Comparison of ENCODE assay signal across 12 mouse cellular contexts in genomic region chr5:139384531-139384930, GRCm38 (mm10). TPM values are rescaled to one million over a fixed set of nuclear protein-coding genes. Genes with fewer than 3 reads are reported as not detected.
A peak's percentile ranks its signal among the peaks of the same experiment; 100 is the strongest.
DNase-seq lines count a peak whose midpoint lies in the region; ATAC-seq and TF ChIP-seq lines count a peak whose summit lies in the region.
"Had no signal": no experiment of that assay in that cellular context is flagged by ENCODE, and none has a peak within 500 bp of the region (broad histone marks: within the 10 kb centered on the region; RNA-seq: fewer than 3 reads in every experiment).

No protein-coding gene starts in this region.

- H3K27me3 ChIP-seq in midbrain, embryonic 10.5 days (ENCODE audit: low read depth, poor library complexity, severe bottlenecking) = 0 out of 2 replicates have a peak, but pooled peaks cover 5% of the 10 kb centered on the region
- no peaks in the 10 kb centered on the region for H3K27me3 ChIP-seq in midbrain, embryonic 15.5 days (replicated peaks)
- no peaks in the 10 kb centered on the region for H3K27me3 ChIP-seq in myocyte (ENCODE audit: control insufficient read depth, insufficient read depth, insufficient read length)
- H3K27me3 ChIP-seq: embryonic facial prominence, embryonic 12.5 days; stomach, embryonic 15.5 days had no signal

- no peaks in the 10 kb centered on the region for H3K36me3 ChIP-seq in midbrain, embryonic 10.5 days
- no peaks in the 10 kb centered on the region for H3K36me3 ChIP-seq in midbrain, embryonic 15.5 days (replicated peaks)
- H3K36me3 ChIP-seq in myocyte (ENCODE audit: control insufficient read depth, insufficient read depth) = no peaks in the 10 kb centered on the region
- H3K36me3 ChIP-seq: embryonic facial prominence, embryonic 12.5 days; stomach, embryonic 15.5 days had no signal

- H3K9ac ChIP-seq in midbrain, embryonic 15.5 days = no peak overlapping the region
- H3K9ac ChIP-seq: embryonic facial prominence, embryonic 12.5 days; stomach, embryonic 15.5 days had no signal

- 81% methylated on average over 10 of the region's 10 CpGs for WGBS in midbrain, embryonic 10.5 days
- WGBS in midbrain, embryonic 15.5 days = 77% methylated on average over 10 of the region's 10 CpGs

- 0 out of 2 replicates have a peak overlapping the region, but pooled peaks have one; percentile 39 for H3K27ac ChIP-seq in midbrain, embryonic 10.5 days (replicated peaks)
- no peak overlapping the region for H3K27ac ChIP-seq in midbrain, embryonic 15.5 days
- H3K27ac ChIP-seq: embryonic facial prominence, embryonic 12.5 days; stomach, embryonic 15.5 days had no signal

- intact Hi-C loops in left cerebral cortex, postnatal 25 days (cut with DNase I) = no loop called here

- H3ac ChIP-seq in myocyte (ENCODE audit: control insufficient read depth, insufficient read length) = no peak overlapping the region

- H3K9me3 ChIP-seq in midbrain, embryonic 10.5 days (replicated peaks) = no peaks in the 10 kb centered on the region
- H3K9me3 ChIP-seq in midbrain, embryonic 15.5 days = no peaks in the 10 kb centered on the region
- H3K9me3 ChIP-seq: embryonic facial prominence, embryonic 12.5 days; stomach, embryonic 15.5 days had no signal

- DNase-seq in midbrain, embryonic 10.5 days (ENCODE audit: low spot score) = no peak
- peak; percentile 79 for DNase-seq in gastrocnemius, postnatal 25 days
- DNase-seq in kidney, postnatal 25 days = peak; percentile 63 to 90
- DNase-seq in cerebellum, adult 9-10 months = no peak
- no peak for DNase-seq in cerebellum, adult 18-20 months
- no peak for DNase-seq in left cerebral cortex, postnatal 25 days (ENCODE audit: low spot score in 2 of 2)

- H3K4me1 ChIP-seq in midbrain, embryonic 10.5 days = peaks cover 58% of the 10 kb centered on the region
- H3K4me1 ChIP-seq in midbrain, embryonic 15.5 days = peaks cover 34% of the 10 kb centered on the region

- H3K79me2 ChIP-seq in myocyte (ENCODE audit: control insufficient read depth, insufficient read depth) = no peaks in the 10 kb centered on the region

- TF ChIP-seq POLR2A in myocyte (IDR thresholded peaks at IDR 0.05; ENCODE audit: insufficient read length, low read depth) = no peak

- H3K4me2 ChIP-seq in midbrain, embryonic 15.5 days = no peak overlapping the region
- H3K4me2 ChIP-seq in myocyte (ENCODE audit: low read depth) = peak overlapping the region; percentile 10
- H3K4me2 ChIP-seq: embryonic facial prominence, embryonic 12.5 days; stomach, embryonic 15.5 days had no signal

- no peak for ATAC-seq in midbrain, embryonic 15.5 days (replicated peaks)
- ATAC-seq: inflammation-experienced regulatory T-cells, adult 6 months had no signal

- no peak overlapping the region for H3K4me3 ChIP-seq in midbrain, embryonic 10.5 days
- H3K4me3 ChIP-seq in midbrain, embryonic 15.5 days = no peak overlapping the region
- H3K4me3 ChIP-seq in myocyte = no peak overlapping the region
- H3K4me3 ChIP-seq: embryonic facial prominence, embryonic 12.5 days; stomach, embryonic 15.5 days had no signal

TF ChIP-seq in myocyte, 11 proteins besides CTCF, POLR2A, EP300 and RAD21:
- TF ChIP-seq E2F4 (IDR thresholded peaks at IDR 0.05; ENCODE audit: insufficient read depth) (no peak), TCF12 (IDR thresholded peaks at IDR 0.05; ENCODE audit: insufficient read depth, poor library complexity, severe bottlenecking) (no peak), CEBPB (IDR thresholded peaks at IDR 0.05; ENCODE audit: insufficient read depth, poor library complexity, severe bottlenecking) (no peak), MYOG (IDR thresholded peaks at IDR 0.05; ENCODE audit: control insufficient read depth in 1 of 3, insufficient read depth in 1 of 3, insufficient read length in 2 of 3, low read depth in 2 of 3) (peak in 1 of 3 experiments; percentile 30)

RNA-seq across cellular contexts. Expression of gene Gpr146, which starts 7.0 kb away (rescaled TPM):
- polyA plus RNA-seq in midbrain, embryonic 10.5 days (2016; fragmentation: Nextera tagmentation; extraction: Ambion mirVana) = 1.7 and 2.0 TPM in 2 replicates
- polyA plus RNA-seq in midbrain, embryonic 15.5 days (2015; fragmentation: Nextera tagmentation; extraction: Ambion mirVana) = 2.5 and 2.7 TPM in 2 replicates
- 10 to 100 TPM; 23.5 to 23.6 TPM for total RNA-seq in gastrocnemius, postnatal 25 days (2021)
- polyA plus RNA-seq in myocyte (2012; fragmentation: generic; extraction: Trizol) = 11.7 TPM
- 10 to 100 TPM; 12.0 to 13.5 TPM for total RNA-seq in left cerebral cortex, postnatal 25 days (2021)

RNA-seq across cellular contexts. Expression of gene C130050O18Rik, which starts 20.5 kb away (rescaled TPM):
- polyA plus RNA-seq in midbrain, embryonic 10.5 days (2016; fragmentation: Nextera tagmentation; extraction: Ambion mirVana) = 0.32 and 0.39 TPM in 2 replicates
- polyA plus RNA-seq in midbrain, embryonic 15.5 days (2015; fragmentation: Nextera tagmentation; extraction: Ambion mirVana) = 0.18 and 0.33 TPM in 2 replicates
- total RNA-seq in gastrocnemius, postnatal 25 days (2021) = under 1 TPM; 0.32 to 0.61 TPM
- polyA plus RNA-seq in myocyte (2012; fragmentation: generic; extraction: Trizol) = 0.25 TPM
- under 1 TPM; 0.30 to 0.34 TPM for total RNA-seq in left cerebral cortex, postnatal 25 days (2021)
- polyA plus RNA-seq: inflammation-experienced regulatory T-cells, adult 6 months had no signal

RNA-seq across cellular contexts. Expression of gene Cyp2w1, which starts 32.1 kb away (rescaled TPM):
- not detected in 2 replicates for polyA plus RNA-seq in midbrain, embryonic 10.5 days (2016; fragmentation: Nextera tagmentation; extraction: Ambion mirVana)
- 0.46 TPM in 1 of 2 replicates, not detected in the other for polyA plus RNA-seq in midbrain, embryonic 15.5 days (2015; fragmentation: Nextera tagmentation; extraction: Ambion mirVana)
- total RNA-seq in gastrocnemius, postnatal 25 days (2021) = not detected
- polyA plus RNA-seq in myocyte (2012; fragmentation: generic; extraction: Trizol) = not detected
- not detected for total RNA-seq in left cerebral cortex, postnatal 25 days (2021)
- total RNA-seq: monocyte, adult 5-6 weeks had no signal
- polyA plus RNA-seq: inflammation-experienced regulatory T-cells, adult 6 months had no signal

RNA-seq across cellular contexts. Expression of gene Cox19, which starts 33.3 kb away (rescaled TPM):
- polyA plus RNA-seq in midbrain, embryonic 10.5 days (2016; fragmentation: Nextera tagmentation; extraction: Ambion mirVana) = 123 and 134 TPM in 2 replicates
- 106 and 108 TPM in 2 replicates for polyA plus RNA-seq in midbrain, embryonic 15.5 days (2015; fragmentation: Nextera tagmentation; extraction: Ambion mirVana)
- total RNA-seq in gastrocnemius, postnatal 25 days (2021) = 10 to 100 TPM; 74.4 to 86.5 TPM
- polyA plus RNA-seq in myocyte (2012; fragmentation: generic; extraction: Trizol) = 66.0 TPM
- total RNA-seq in left cerebral cortex, postnatal 25 days (2021) = 10 to 100 TPM; 65.6 to 70.7 TPM

RNA-seq across cellular contexts. Expression of gene Gper1, which starts 38.4 kb away (rescaled TPM):
- polyA plus RNA-seq in midbrain, embryonic 10.5 days (2016; fragmentation: Nextera tagmentation; extraction: Ambion mirVana) = 0.77 and 2.5 TPM in 2 replicates
- 8.2 and 9.5 TPM in 2 replicates for polyA plus RNA-seq in midbrain, embryonic 15.5 days (2015; fragmentation: Nextera tagmentation; extraction: Ambion mirVana)
- 1 to 10 TPM in 1 of 2 experiments, under 1 TPM in 1; 0.82 to 1.6 TPM for total RNA-seq in gastrocnemius, postnatal 25 days (2021)
- polyA plus RNA-seq in myocyte (2012; fragmentation: generic; extraction: Trizol) = 9.2 TPM
- 1 to 10 TPM; 3.0 to 3.3 TPM for total RNA-seq in left cerebral cortex, postnatal 25 days (2021)
- polyA plus RNA-seq: inflammation-experienced regulatory T-cells, adult 6 months had no signal

Comparison
In these comparisons a context has a peak if more than half of its experiments do, and no peak if none do; other contexts are left out.
1. DNase-seq: peak in gastrocnemius, postnatal 25 days (single experiment) and kidney, postnatal 25 days (2 of 2); none in midbrain, embryonic 10.5 days (single experiment), cerebellum, adult 9-10 months (single experiment), cerebellum, adult 18-20 months (0 of 2) and left cerebral cortex, postnatal 25 days (0 of 2).